Mouse (Mus musculus): ENCODE measurements around the gene Spin1. TPM values are rescaled to one million over a fixed set of nuclear protein-coding genes. Genes with fewer than 3 reads are reported as not detected.

The Spin1 gene
- polyA plus RNA-seq, 1 experiment from 2014 or later: 127 TPM

GRCm38 (mm10) chr13:51162246-51162645 lies 61.6 kb downstream of the Spin1 start:
- DNase-seq (ENCODE audit: low read depth, low spot score): no peak
- ChIA-PET CTCF (interaction anchor here (0.8 to 1.7 kb wide), 2 partner anchors 18 to 23 kb away, joined by 3 to 5 read pairs; no protein-coding TSS in a partner anchor), POLR2A (interaction anchor here (0.9 kb wide), 1 partner anchor 76 kb away, joined by 3 read pairs; no protein-coding TSS in a partner anchor)
- no peak for TF ChIP-seq CTCF (IDR thresholded peaks at IDR 0.05)
- H3K27me3 ChIP-seq: no peaks in the 10 kb centered on the region
- in situ Hi-C loops (cut with MboI; ENCODE audit: low pct_unique_long_range_greater_than_20kb): no loop called here
- ATAC-seq: no peak

- ATAC-seq (no peak), DNase-seq (ENCODE audit: low read depth, low spot score) (no peak)
- H3K27me3 ChIP-seq: no peaks in the 10 kb centered on the region
- ChIA-PET CTCF (interaction anchor here (0.6 to 1.2 kb wide), 3 partner anchors 36 to 251 kb away, joined by 3 read pairs; no protein-coding TSS in a partner anchor), POLR2A (interaction anchor here (0.7 kb wide), 1 partner anchor 217 kb away, joined by 3 read pairs; no protein-coding TSS in a partner anchor)
- in situ Hi-C loops (cut with MboI; ENCODE audit: low pct_unique_long_range_greater_than_20kb): no loop called here
- TF ChIP-seq CTCF (IDR thresholded peaks at IDR 0.05): no peak
These were observed 66.0 kb downstream of the Spin1 start for GRCm38 (mm10) chr13:51166711-51167110.

- DNase-seq (ENCODE audit: low read depth, low spot score): no peak
- ChIA-PET CTCF (no interaction called here), POLR2A (no interaction called here)
- TF ChIP-seq CTCF (IDR thresholded peaks at IDR 0.05): no peak
- in situ Hi-C loops (cut with MboI; ENCODE audit: low pct_unique_long_range_greater_than_20kb): no loop called here
- no peak for ATAC-seq
- H3K27me3 ChIP-seq: no peaks in the 10 kb centered on the region
These were observed 69.5 kb downstream of the Spin1 start for GRCm38 (mm10) chr13:51170215-51170614.

- ATAC-seq: peak; percentile 32
- CTCF ChIA-PET: no interaction called here
- DNase-seq (ENCODE audit: low read depth, low spot score): no peak
- in situ Hi-C loops (cut with MboI; ENCODE audit: low pct_unique_long_range_greater_than_20kb): no loop called here
- H3K27me3 ChIP-seq: no peaks in the 10 kb centered on the region
- no peak for TF ChIP-seq CTCF (IDR thresholded peaks at IDR 0.05)
- POLR2A ChIA-PET: no interaction called here
These were observed 70.3 kb downstream of the Spin1 start, which contains the start of gene Nxnl2 for GRCm38 (mm10) chr13:51170691-51171680. Nxnl2 (plus strand) TSS chr13:51171022.

- in situ Hi-C loops (cut with MboI; ENCODE audit: low pct_unique_long_range_greater_than_20kb): no loop called here
- no peak for TF ChIP-seq CTCF (IDR thresholded peaks at IDR 0.05)
These were observed 71.9 kb downstream of the Spin1 start for GRCm38 (mm10) chr13:51172601-51173000.

GRCm38 (mm10) chr13:51178932-51179331 lies 78.3 kb downstream of the Spin1 start:
- DNase-seq (ENCODE audit: low read depth, low spot score) (no peak), ATAC-seq (no peak)
- no peak for TF ChIP-seq CTCF (IDR thresholded peaks at IDR 0.05)
- ChIA-PET POLR2A (no interaction called here), CTCF (no interaction called here)
- H3K27me3 ChIP-seq: no peaks in the 10 kb centered on the region
- in situ Hi-C loops (cut with MboI; ENCODE audit: low pct_unique_long_range_greater_than_20kb): no loop called here

More at GRCm38 (mm10) chr13:51172601-51173000, 71.9 kb downstream of the Spin1 start:
- no peak for ATAC-seq
- POLR2A ChIA-PET: interaction anchor here (0.6 kb wide), 1 partner anchor 76 kb away, joined by 5 read pairs; no protein-coding TSS in a partner anchor
- DNase-seq (ENCODE audit: low read depth, low spot score): no peak
- CTCF ChIA-PET: interaction anchor here (2.0 kb wide), 1 partner anchor 13 kb away, joined by 6 read pairs; no protein-coding TSS in a partner anchor
- no peaks in the 10 kb centered on the region for H3K27me3 ChIP-seq

- DNase-seq (ENCODE audit: low read depth, low spot score) (no peak), ATAC-seq (no peak)
- in situ Hi-C loops (cut with MboI; ENCODE audit: low pct_unique_long_range_greater_than_20kb): no loop called here
These were observed 78.7 kb downstream of the Spin1 start for GRCm38 (mm10) chr13:51179362-51179761.

GRCm38 (mm10) chr13:51182236-51182635 lies 81.6 kb downstream of the Spin1 start:
- no peak for DNase-seq (ENCODE audit: low read depth, low spot score)
- TF ChIP-seq CTCF (IDR thresholded peaks at IDR 0.05): no peak
- in situ Hi-C loops (cut with MboI; ENCODE audit: low pct_unique_long_range_greater_than_20kb): no loop called here
- ATAC-seq: no peak
- ChIA-PET POLR2A (no interaction called here), CTCF (interaction anchor here (0.9 to 1.0 kb wide), 2 partner anchors 8 to 17 kb away, joined by 3 read pairs; no protein-coding TSS in a partner anchor)
- H3K27me3 ChIP-seq: no peaks in the 10 kb centered on the region

More at GRCm38 (mm10) chr13:51179362-51179761, 78.7 kb downstream of the Spin1 start:
- TF ChIP-seq CTCF (IDR thresholded peaks at IDR 0.05): no peak
- ChIA-PET CTCF (no interaction called here), POLR2A (no interaction called here)
- no peaks in the 10 kb centered on the region for H3K27me3 ChIP-seq

GRCm38 (mm10) chr13:51184896-51185295 lies 84.2 kb downstream of the Spin1 start:
- DNase-seq (ENCODE audit: low read depth, low spot score): no peak
- POLR2A ChIA-PET: no interaction called here
- no peak for TF ChIP-seq CTCF (IDR thresholded peaks at IDR 0.05)
- no peaks in the 10 kb centered on the region for H3K27me3 ChIP-seq
- no peak for ATAC-seq
- in situ Hi-C loops (cut with MboI; ENCODE audit: low pct_unique_long_range_greater_than_20kb): loop anchor here (5.0 kb wide), 1 partner anchor 232 kb away; no protein-coding TSS in a partner anchor
- CTCF ChIA-PET: interaction anchor here (1.4 to 1.8 kb wide), 3 partner anchors 11 to 22 kb away, joined by 3 to 6 read pairs (median 5); no protein-coding TSS in a partner anchor

- H3K27me3 ChIP-seq: no peaks in the 10 kb centered on the region
- DNase-seq (ENCODE audit: low read depth, low spot score): no peak
- ATAC-seq: no peak
- POLR2A ChIA-PET: no interaction called here
- CTCF ChIA-PET: no interaction called here
- TF ChIP-seq CTCF (IDR thresholded peaks at IDR 0.05): no peak
- in situ Hi-C loops (cut with MboI; ENCODE audit: low pct_unique_long_range_greater_than_20kb): no loop called here
These were observed 89.7 kb downstream of the Spin1 start for GRCm38 (mm10) chr13:51190336-51190735.

All from Patski (cell line).